Mouse (Mus musculus): Measurements from ENCODE around the gene Lag3. TPM values are rescaled to one million over a fixed set of nuclear protein-coding genes. Genes with fewer than 3 reads are reported as not detected.
A peak's percentile ranks its signal among the peaks of the same experiment; 100 is the strongest.

The Lag3 gene
- total and polyA plus RNA-seq, 3 experiments: 0.52 to 2.0 (median 1.2) TPM

GRCm38 (mm10) chr6:124904991-124905860, 6.3 kb downstream of the Lag3 start:
- Histone ChIP-seq H3K4me2 (ENCODE audit: insufficient read depth, low read depth, poor library complexity, severe bottlenecking) (no peak overlapping the region), H3K79me2 (replicated peaks; ENCODE audit: control insufficient read depth, extremely low read depth, insufficient read depth, poor library complexity, severe bottlenecking) (no peaks in the 10 kb centered on the region), H3K4me3 (replicated peaks in 1 of 3; ENCODE audit: low read depth in 2 of 3, low read length in 2 of 3, poor library complexity in 1 of 3) (no peak overlapping the region), H3K27me3 (replicated peaks) (no peaks in the 10 kb centered on the region), H3K9me3 (replicated peaks; ENCODE audit: low read length) (no peaks in the 10 kb centered on the region), H3K4me1 (ENCODE audit: control insufficient read depth in 1 of 2, insufficient read depth in 2 of 2) (peaks cover 25 to 58% of the 10 kb centered on the region in 2 experiments), H3K27ac (ENCODE audit: insufficient read depth, low read depth) (no peak overlapping the region), H3K36me3 (replicated peaks in 1 of 2; ENCODE audit: control insufficient read depth in 1 of 2, insufficient read depth in 1 of 2, low read length in 1 of 2) (no peaks in the 10 kb centered on the region), H3K9ac (ENCODE audit: insufficient read depth, low read depth) (no peak overlapping the region)
- TF ChIP-seq POLR2AphosphoS2 (IDR thresholded peaks at IDR 0.05; ENCODE audit: low read depth, low read length) (no peak), MYC (IDR thresholded peaks at IDR 0.05; ENCODE audit: low read depth, low read length) (no peak), ELF1 (IDR thresholded peaks at IDR 0.05; ENCODE audit: low read depth, low read length) (no peak), CHD2 (IDR thresholded peaks at IDR 0.05; ENCODE audit: low read length) (no peak)
- in situ Hi-C loops (cut with MboI; ENCODE audit: low pct_ligation_motif_present, low pct_unique_long_range_greater_than_20kb, low sequenced_read_pairs) (loop anchor here (5.0 kb wide), 1 partner anchor 38 kb away; no protein-coding TSS in a partner anchor), dilution Hi-C loops (cut with MboI; ENCODE audit: extremely low pct_ligation_motif_present, extremely low pct_unique_long_range_greater_than_20kb, low sequenced_read_pairs) (no loop called here)
- no peak for DNase-seq (ENCODE audit: extremely low read depth)

- peak; percentile 74 for DNase-seq (ENCODE audit: extremely low read depth)
- dilution Hi-C loops (cut with MboI; ENCODE audit: extremely low pct_ligation_motif_present, extremely low pct_unique_long_range_greater_than_20kb, low sequenced_read_pairs): no loop called here
- peak overlapping the region; percentile 64 for H3K9ac ChIP-seq (ENCODE audit: insufficient read depth, low read depth)
- H3K27ac ChIP-seq (ENCODE audit: insufficient read depth, low read depth): peak overlapping the region; percentile 61
- TF ChIP-seq MAFK (IDR thresholded peaks at IDR 0.05; ENCODE audit: insufficient replicate concordance, low read length) (no peak), JUN (IDR thresholded peaks at IDR 0.05; ENCODE audit: insufficient read depth, low read depth, low read length) (no peak), SMC3 (IDR thresholded peaks at IDR 0.05; ENCODE audit: low read depth, low read length) (peak; percentile 22; the same call in 1 of the 2 replicates), JUND (conservative IDR thresholded peaks at IDR 0.05; ENCODE audit: low read depth, low read length) (no peak), GABPA (IDR thresholded peaks at IDR 0.05; ENCODE audit: insufficient replicate concordance, low read depth, low read length) (no peak), RAD21 (IDR thresholded peaks at IDR 0.05; ENCODE audit: low read depth, low read length) (peak; percentile 33), SIN3A (IDR thresholded peaks at IDR 0.05; ENCODE audit: low read length) (no peak; the same call in 1 of the 2 replicates), ZNF384 (IDR thresholded peaks at IDR 0.05; ENCODE audit: low read depth, low read length) (no peak), BHLHE40 (IDR thresholded peaks at IDR 0.05; ENCODE audit: low read depth, low read length) (no peak), RCOR1 (conservative IDR thresholded peaks at IDR 0.05; ENCODE audit: low read depth, low read length) (no peak), ELF1 (IDR thresholded peaks at IDR 0.05; ENCODE audit: low read depth, low read length) (no peak), TCF12 (IDR thresholded peaks at IDR 0.05; ENCODE audit: low read depth, low read length) (0 out of 2 replicates have a peak, but pooled peaks have one; percentile 4), USF2 (conservative IDR thresholded peaks at IDR 0.05; ENCODE audit: low read depth, low read length) (no peak), CTCF (conservative IDR thresholded peaks at IDR 0.05 in 1 of 2, IDR thresholded peaks at IDR 0.05 in 1 of 2; ENCODE audit: low read depth in 2 of 2, low read length in 2 of 2) (peak in 1 of 2 experiments; percentile 68; a peak in 2 of 4 replicates), POLR2A (IDR thresholded peaks at IDR 0.05; ENCODE audit: low read depth, low read length) (no peak)
- peak overlapping the region in 2 of 3 experiments; percentile 47 to 56 for H3K4me3 ChIP-seq (replicated peaks in 1 of 3; ENCODE audit: low read depth in 2 of 3, low read length in 2 of 3, poor library complexity in 1 of 3)
- H3K4me1 ChIP-seq (ENCODE audit: control insufficient read depth in 1 of 2, insufficient read depth in 2 of 2): peaks cover 25 to 66% of the 10 kb centered on the region in 2 experiments
- no peaks in the 10 kb centered on the region for H3K9me3 ChIP-seq (replicated peaks; ENCODE audit: low read length)
- in situ Hi-C loops (cut with MboI; ENCODE audit: low pct_ligation_motif_present, low pct_unique_long_range_greater_than_20kb, low sequenced_read_pairs): loop anchor here (5.0 kb wide), 1 partner anchor 37 kb away; no protein-coding TSS in a partner anchor
- H3K36me3 ChIP-seq (replicated peaks in 1 of 2; ENCODE audit: control insufficient read depth in 1 of 2, insufficient read depth in 1 of 2, low read length in 1 of 2): no peaks in the 10 kb centered on the region
- peak overlapping the region; percentile 65 for H3K4me2 ChIP-seq (ENCODE audit: insufficient read depth, low read depth, poor library complexity, severe bottlenecking)
- H3K27me3 ChIP-seq (replicated peaks): no peaks in the 10 kb centered on the region
- no peaks in the 10 kb centered on the region for H3K79me2 ChIP-seq (replicated peaks; ENCODE audit: control insufficient read depth, extremely low read depth, insufficient read depth, poor library complexity, severe bottlenecking)
Measured at GRCm38 (mm10) chr6:124904161-124904981, 7.1 kb downstream of the Lag3 start.
